Mouse (Mus musculus): ENCODE results near the gene Ldah.

Gene Ldah

GRCm38 (mm10) chr12:8313773-8314172 lies 105.9 kb downstream of the Ldah start:
- no peak for DNase-seq

GRCm38 (mm10) chr12:8316541-8316940 lies 108.6 kb downstream of the Ldah start:
- no peak for DNase-seq

GRCm38 (mm10) chr12:8320084-8320713 lies 112.3 kb downstream of the Ldah start:
- peak; percentile 84 for DNase-seq

- no peak for DNase-seq
Measured at GRCm38 (mm10) chr12:8321506-8321905, 113.6 kb downstream of the Ldah start.

GRCm38 (mm10) chr12:8324086-8324485 lies 116.2 kb downstream of the Ldah start:
- no peak for DNase-seq

- no peak for DNase-seq
Measured at GRCm38 (mm10) chr12:8325245-8325942, 117.5 kb downstream of the Ldah start.

- no peak for DNase-seq
Measured at GRCm38 (mm10) chr12:8325943-8326522, 118.1 kb downstream of the Ldah start.

- peak; percentile 94 for DNase-seq
Measured at GRCm38 (mm10) chr12:8326825-8327674, 119.1 kb downstream of the Ldah start.

GRCm38 (mm10) chr12:8327675-8328053 lies 119.8 kb downstream of the Ldah start:
- DNase-seq: no peak

GRCm38 (mm10) chr12:8329236-8329635 lies 121.3 kb downstream of the Ldah start:
- DNase-seq: no peak

- no peak for DNase-seq
Measured at GRCm38 (mm10) chr12:8331489-8332173, 123.7 kb downstream of the Ldah start.

- DNase-seq: no peak
Measured at GRCm38 (mm10) chr12:8332174-8332542, 124.3 kb downstream of the Ldah start.

- no peak for DNase-seq
Measured at GRCm38 (mm10) chr12:8333617-8334016, 125.7 kb downstream of the Ldah start.

- DNase-seq: no peak
Measured at GRCm38 (mm10) chr12:8334261-8334660, 126.4 kb downstream of the Ldah start.

All from cerebellum, adult 8-10 months (tissue).